Mouse (Mus musculus) forelimb bud, embryonic 11.5 days (tissue): Measurements from ENCODE around the gene Scpep1.
A peak's percentile ranks its signal among the peaks of the same experiment; 100 is the strongest.

Experiments used
- DNase-seq: peaks from one replicate; pipeline ENCODE4 v3.0.0-alpha.2; 2012; ENCODE audit warnings: low read depth, low spot score

Scpep1 gene

GRCm38 (mm10) chr11:88973776-88974701, 18.8 kb upstream of the Scpep1 start:
- DNase-seq, result peak; percentile 92

GRCm38 (mm10) chr11:88970202-88970732, 15.0 kb upstream of the Scpep1 start, which contains the start of gene Coil:
TSS of gene Coil (plus strand) at chr11:88970252.
- DNase-seq, result no peak

GRCm38 (mm10) chr11:88966881-88967361, 11.7 kb upstream of the Scpep1 start, which contains the start of gene Elobl:
TSS of gene Elobl (minus strand) at chr11:88966931.
- no peak for DNase-seq

GRCm38 (mm10) chr11:88958851-88959250, 3.6 kb upstream of the Scpep1 start:
- DNase-seq, result no peak

- DNase-seq, result peak; percentile 64
Measured at GRCm38 (mm10) chr11:88954803-88955202, 462 bp downstream of the Scpep1 start.

- DNase-seq, result no peak
Measured at GRCm38 (mm10) chr11:88953582-88953981, 1.7 kb downstream of the Scpep1 start.

- no peak for DNase-seq
Measured at GRCm38 (mm10) chr11:88952117-88952516, 3.1 kb downstream of the Scpep1 start.

GRCm38 (mm10) chr11:88951576-88951975, 3.7 kb downstream of the Scpep1 start:
- no peak for DNase-seq

- DNase-seq, result no peak
Measured at GRCm38 (mm10) chr11:88950640-88951250, 4.5 kb downstream of the Scpep1 start.

GRCm38 (mm10) chr11:88949802-88950639, 5.2 kb downstream of the Scpep1 start:
- no peak for DNase-seq

- DNase-seq, result no peak
Measured at GRCm38 (mm10) chr11:88948896-88949295, 6.4 kb downstream of the Scpep1 start.

GRCm38 (mm10) chr11:88945971-88946585, 9.2 kb downstream of the Scpep1 start:
- DNase-seq, result no peak

GRCm38 (mm10) chr11:88941489-88941888, 13.8 kb downstream of the Scpep1 start:
- no peak for DNase-seq

- DNase-seq, result no peak
Measured at GRCm38 (mm10) chr11:88939634-88940033, 15.6 kb downstream of the Scpep1 start.

GRCm38 (mm10) chr11:88938770-88939169, 16.5 kb downstream of the Scpep1 start:
- no peak for DNase-seq

GRCm38 (mm10) chr11:88937886-88938285, 17.4 kb downstream of the Scpep1 start:
- no peak for DNase-seq

GRCm38 (mm10) chr11:88934089-88935000, 20.9 kb downstream of the Scpep1 start:
- DNase-seq, result no peak

GRCm38 (mm10) chr11:88933030-88933429, 22.2 kb downstream of the Scpep1 start:
- no peak for DNase-seq

GRCm38 (mm10) chr11:88931692-88932530, 23.4 kb downstream of the Scpep1 start:
- DNase-seq, result no peak
